Mouse (Mus musculus): ENCODE measurements around the gene Cuedc1.

The Cuedc1 gene

GRCm38 (mm10) chr11:88103214-88103941 is 5.5 kb downstream of the Cuedc1 start:
- TF ChIP-seq GATA4 (IDR thresholded peaks at IDR 0.05; ENCODE audit: insufficient replicate concordance, low read length): no peak

DNA sequence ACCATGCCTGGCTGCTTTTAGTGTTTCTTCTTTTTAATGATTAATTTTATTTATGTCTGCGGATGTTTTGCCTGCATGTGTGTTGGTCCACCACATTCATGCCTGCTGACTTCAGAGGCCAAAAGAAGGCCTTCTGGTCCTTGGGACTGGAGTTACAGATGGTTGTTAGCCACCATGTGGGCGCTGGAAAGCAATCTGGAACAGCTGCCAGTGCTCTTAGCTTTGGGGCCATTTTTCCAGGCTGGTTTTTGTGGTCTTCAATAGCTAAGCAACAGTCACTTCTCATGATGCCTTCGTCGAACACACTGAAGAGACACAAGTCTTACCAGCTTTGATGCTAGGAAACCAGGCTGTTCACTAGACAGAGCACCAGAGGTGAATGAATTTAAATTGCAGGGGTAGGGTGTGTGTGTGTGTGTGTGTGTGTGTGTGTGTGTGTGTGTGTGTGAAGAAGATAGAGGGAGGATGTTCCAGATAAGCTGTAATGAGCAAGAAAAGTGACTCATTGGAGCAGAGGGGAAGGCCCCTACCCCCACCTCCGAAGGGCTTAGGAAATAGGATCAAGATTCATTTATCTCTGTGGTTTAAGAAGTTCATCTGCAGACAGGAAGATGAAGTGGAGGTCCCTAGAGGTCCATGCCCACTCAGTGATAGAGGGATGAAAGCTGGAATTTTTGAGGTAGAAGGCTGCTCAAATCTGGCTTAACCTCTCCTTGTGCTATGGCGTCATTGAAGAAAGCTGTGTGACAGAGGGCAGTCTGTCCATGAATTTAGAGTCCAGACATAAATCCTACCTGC is 7.8 kb downstream of the Cuedc1 start:
- no peak for TF ChIP-seq GATA4 (IDR thresholded peaks at IDR 0.05; ENCODE audit: insufficient replicate concordance, low read length)

DNA sequence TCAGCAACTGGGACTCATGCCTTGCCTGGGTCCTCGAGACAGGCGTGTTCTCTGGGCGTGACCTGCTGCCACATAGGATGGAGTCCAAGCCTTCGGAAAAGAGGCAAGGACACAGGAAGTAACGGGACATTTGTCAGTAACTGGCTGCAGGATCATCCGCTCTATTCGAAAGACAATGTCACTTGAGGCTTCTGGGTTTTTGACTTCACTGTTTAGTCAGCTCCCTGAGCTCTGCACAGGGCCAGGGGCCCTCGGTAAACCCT is 8.4 kb downstream of the Cuedc1 start:
- TF ChIP-seq GATA4 (IDR thresholded peaks at IDR 0.05; ENCODE audit: insufficient replicate concordance, low read length): no peak

- no peak for TF ChIP-seq GATA4 (IDR thresholded peaks at IDR 0.05; ENCODE audit: insufficient replicate concordance, low read length)
Observed at GRCm38 (mm10) chr11:88107365-88107764, 9.5 kb downstream of the Cuedc1 start.

DNA sequence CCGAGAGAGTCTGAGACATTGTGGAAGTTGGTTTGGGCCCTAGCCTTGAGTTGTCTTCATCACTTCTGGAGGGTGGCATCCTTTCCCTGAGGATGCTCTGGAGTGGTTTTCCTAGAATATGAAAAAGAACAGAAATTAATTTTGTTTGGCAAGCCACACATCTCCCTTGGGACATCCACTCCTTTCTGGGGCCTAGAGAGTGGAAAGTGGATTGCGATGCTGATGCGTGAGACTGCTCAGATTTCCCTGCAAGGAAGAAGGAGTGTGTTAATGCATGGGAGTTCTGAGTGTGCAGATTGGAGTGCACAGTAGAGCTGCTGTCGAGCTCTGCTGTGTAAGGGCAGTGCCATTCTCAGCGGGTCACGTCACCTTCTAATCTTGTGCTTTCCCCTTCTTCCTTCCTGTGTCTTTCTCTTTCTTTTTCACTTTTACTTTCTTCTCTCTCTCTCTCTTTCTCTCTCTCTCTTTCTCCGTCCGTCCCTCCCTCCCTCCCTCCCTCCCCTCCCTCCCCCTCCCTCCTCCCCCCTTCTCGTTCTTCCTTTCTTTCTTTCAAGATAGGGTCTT is 12.3 kb downstream of the Cuedc1 start:
- TF ChIP-seq GATA4 (IDR thresholded peaks at IDR 0.05; ENCODE audit: insufficient replicate concordance, low read length): no peak

- TF ChIP-seq GATA4 (IDR thresholded peaks at IDR 0.05; ENCODE audit: insufficient replicate concordance, low read length): no peak
Observed at GRCm38 (mm10) chr11:88112078-88112477, 14.2 kb downstream of the Cuedc1 start.

- TF ChIP-seq GATA4 (IDR thresholded peaks at IDR 0.05; ENCODE audit: insufficient replicate concordance, low read length): no peak
Observed at GRCm38 (mm10) chr11:88112677-88113333, 14.9 kb downstream of the Cuedc1 start.

DNA sequence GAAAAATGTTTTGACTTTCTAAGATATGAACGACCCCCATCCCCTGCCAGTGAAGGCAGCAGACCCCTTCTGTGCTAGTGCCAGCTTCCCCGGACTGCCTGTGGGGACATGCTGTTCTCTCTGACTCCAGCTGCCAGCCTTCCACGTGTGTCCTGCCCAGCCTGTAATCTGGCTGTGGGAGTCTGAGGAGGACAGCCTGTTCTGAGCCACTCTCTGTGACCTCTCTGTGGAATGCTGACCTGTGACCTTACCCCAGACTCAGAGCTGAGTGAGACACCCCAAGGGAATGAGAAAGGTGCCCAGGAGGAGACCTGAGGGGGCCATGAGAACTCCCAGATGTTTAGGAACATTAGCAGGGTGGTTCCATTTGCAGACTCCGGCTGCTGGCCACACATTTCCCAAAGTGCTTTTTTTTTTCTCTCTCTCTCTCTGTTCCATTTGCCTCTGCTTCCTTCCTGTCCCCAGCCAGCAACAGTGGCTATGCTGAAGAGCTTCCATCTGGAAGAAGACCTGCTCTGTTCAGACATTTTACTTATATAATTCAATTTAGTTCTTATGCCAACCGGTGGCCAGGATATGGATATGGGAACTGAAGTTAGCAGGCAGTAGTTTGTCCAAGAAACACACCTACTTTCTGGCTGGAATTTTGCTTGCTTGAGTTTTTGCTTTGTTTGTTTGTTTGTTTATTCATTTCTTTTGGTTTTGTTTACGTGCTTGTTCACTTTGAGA is 15.8 kb downstream of the Cuedc1 start:
- TF ChIP-seq GATA4 (IDR thresholded peaks at IDR 0.05; ENCODE audit: insufficient replicate concordance, low read length): peak; percentile 69; the same call in 1 of the 2 replicates

DNA sequence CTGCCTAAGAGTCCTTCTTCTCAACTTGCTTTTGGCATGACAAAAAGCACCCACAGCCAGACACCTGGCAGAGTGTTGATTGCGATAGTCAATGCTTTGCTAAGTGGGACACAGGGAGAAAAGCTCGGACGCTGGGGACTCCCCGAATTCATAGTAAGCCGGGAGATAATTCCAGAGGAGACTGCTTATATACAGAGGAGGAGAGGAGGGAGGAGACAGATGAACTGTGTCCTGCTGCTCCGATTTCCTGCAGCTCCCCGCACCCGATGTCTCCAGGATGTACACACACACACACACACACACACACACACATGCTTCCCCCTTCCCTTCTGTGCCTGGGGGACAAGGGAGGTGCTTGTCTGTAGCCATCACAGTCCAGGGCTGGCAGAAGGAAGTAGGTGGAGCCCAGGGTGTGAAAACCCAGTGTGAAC is 17.0 kb downstream of the Cuedc1 start:
- TF ChIP-seq GATA4 (IDR thresholded peaks at IDR 0.05; ENCODE audit: insufficient replicate concordance, low read length): peak; percentile 70

DNA sequence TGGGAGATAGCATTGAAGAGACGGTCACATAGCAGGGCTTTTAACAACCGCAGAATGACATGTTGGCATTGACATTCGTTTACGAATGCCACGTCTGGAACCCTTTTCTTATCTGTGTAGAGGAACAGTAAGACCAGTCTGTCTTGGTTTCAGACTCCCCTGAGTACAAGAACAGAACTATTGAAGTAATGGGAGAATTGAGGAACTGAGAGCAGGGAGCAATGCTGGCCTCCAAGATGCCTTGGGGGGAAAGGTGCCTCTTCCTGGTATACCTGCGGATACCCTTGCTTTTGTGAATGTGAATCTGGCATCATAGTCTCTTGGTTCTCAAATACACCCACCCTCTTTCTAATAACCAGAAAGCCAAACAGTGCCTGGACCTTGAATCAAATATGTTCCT is 18.7 kb downstream of the Cuedc1 start:
- no peak for TF ChIP-seq GATA4 (IDR thresholded peaks at IDR 0.05; ENCODE audit: insufficient replicate concordance, low read length)

DNA sequence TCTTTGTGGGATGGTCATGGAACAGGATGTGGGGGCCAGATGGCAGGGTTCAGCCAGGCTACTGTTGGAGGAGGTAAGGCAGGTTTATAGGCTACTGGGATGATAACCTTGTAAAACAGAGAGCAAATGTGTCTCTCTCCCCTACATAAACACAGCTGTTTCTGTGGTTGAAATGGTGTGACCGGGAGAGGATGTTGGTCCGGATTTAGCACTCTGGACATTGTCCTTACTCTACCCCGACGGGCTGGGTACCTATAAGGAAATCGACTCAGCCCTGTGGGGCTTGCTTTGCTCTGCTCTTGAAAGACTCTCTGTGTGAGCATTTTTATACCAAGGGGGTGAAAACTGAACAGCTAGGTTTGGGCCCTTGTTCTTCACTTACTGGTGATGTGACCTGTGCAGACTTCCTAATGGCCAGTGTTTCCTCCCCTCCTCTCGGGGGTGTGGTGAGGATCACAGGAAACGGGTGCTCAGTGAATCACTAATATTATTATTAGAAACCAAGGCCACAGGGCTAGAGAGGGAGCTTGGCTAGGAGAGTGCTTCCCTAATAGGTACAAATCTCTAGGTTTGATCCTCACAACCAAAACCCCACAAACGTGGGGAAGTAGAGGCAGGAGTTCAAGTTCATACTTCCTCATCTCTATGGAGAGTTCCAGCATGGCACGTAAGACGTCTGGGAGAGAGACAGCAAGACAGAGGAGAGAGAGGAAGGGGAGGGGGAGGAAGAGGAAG is 19.7 kb downstream of the Cuedc1 start:
- no peak for TF ChIP-seq GATA4 (IDR thresholded peaks at IDR 0.05; ENCODE audit: insufficient replicate concordance, low read length)

DNA sequence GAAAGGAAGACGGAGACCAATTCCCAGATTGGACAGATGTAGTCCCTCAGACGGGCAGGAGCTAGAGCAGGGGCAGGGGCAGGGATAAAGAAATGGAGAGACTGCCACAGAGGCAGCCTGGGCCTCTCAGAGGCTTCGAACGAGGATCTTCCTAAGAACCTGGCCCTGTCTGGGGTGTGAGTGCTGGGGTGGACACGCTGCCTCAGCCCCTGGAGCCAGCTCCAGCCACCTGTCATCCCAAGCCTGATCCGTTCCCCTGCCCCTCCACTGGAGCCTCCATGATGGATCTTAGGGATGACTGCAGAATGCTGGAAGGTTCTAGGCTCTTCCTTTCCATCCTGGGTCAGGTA is 20.2 kb downstream of the Cuedc1 start:
- TF ChIP-seq GATA4 (IDR thresholded peaks at IDR 0.05; ENCODE audit: insufficient replicate concordance, low read length): no peak

DNA sequence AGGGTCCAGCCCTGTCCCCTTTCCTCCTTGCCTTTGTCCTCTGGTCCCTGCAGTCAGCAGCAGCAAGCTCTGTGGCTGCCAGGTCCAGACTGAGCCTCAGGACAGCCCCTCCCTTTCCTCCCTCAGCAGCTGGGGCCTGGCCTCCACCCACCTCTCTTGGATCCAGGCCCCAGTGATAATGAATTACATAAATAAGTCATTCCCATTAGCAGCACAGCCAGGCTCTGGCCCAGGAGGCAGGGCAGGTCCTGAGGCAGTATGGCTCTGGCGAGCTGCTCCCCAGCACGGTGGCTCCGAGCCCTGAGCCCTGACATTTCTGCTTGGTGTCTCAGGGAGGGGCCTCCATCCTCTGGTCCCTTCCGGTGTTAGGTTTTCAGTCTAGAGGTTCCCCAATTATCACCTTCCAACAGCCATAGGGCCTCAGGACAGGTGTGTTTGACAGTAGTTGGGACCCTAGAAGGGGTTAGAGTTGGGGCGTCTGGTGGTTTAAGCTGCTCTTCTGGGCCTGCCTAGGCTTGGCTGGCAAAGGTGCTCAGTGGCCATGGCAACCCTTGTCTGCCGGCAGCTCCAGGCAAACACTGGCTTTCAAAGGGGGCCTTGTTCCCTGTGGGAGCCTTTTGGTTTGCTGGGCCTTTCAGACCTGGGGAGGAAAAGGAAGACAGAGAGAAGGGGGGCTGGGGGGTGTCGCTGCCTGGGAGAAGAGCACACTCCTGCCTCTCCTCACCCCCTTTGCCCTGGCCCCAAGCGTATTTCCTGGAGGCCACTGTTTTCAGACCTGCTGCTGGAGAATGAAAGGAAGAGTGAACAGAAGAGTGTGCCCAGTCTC is 21.2 kb downstream of the Cuedc1 start:
- TF ChIP-seq GATA4 (IDR thresholded peaks at IDR 0.05; ENCODE audit: insufficient replicate concordance, low read length): peak; percentile 65; the same call in 1 of the 2 replicates

GRCm38 (mm10) chr11:88122545-88122944 is 24.7 kb downstream of the Cuedc1 start:
- TF ChIP-seq GATA4 (IDR thresholded peaks at IDR 0.05; ENCODE audit: insufficient replicate concordance, low read length): no peak

All from liver, adult (tissue).